16 mouse cellular contexts compared by ENCODE assay signal in genomic region chr6:53696921-53697320, GRCm38 (mm10).
A peak's percentile ranks its signal among the peaks of the same experiment; 100 is the strongest.
DNase-seq lines count a peak whose midpoint lies in the region; ATAC-seq and TF ChIP-seq lines count a peak whose summit lies in the region.
"Had no signal": no experiment of that assay in that cellular context is flagged by ENCODE, and none has a peak within 500 bp of the region (broad histone marks: within the 10 kb centered on the region; RNA-seq: fewer than 3 reads in every experiment).

No protein-coding gene starts in this region.

- ATAC-seq in hindbrain, embryonic 13.5 days (ENCODE audit: low FRiP score), result no peak
- ATAC-seq: intestine, postnatal 0 days had no signal

- no peak overlapping the region for H3K4me2 ChIP-seq in hindbrain, embryonic 13.5 days
- H3K4me2 ChIP-seq: heart, embryonic 12.5 days; limb, embryonic 12.5 days had no signal

- no peak overlapping the region for H3K27ac ChIP-seq in cerebellum, adult 2 months (ENCODE audit: insufficient read depth, low read length)
- peak overlapping the region; percentile 53; the same call in 1 of the 2 replicates for H3K27ac ChIP-seq in hindbrain, embryonic 10.5 days
- H3K27ac ChIP-seq in hindbrain, embryonic 13.5 days, result no peak overlapping the region
- H3K27ac ChIP-seq: limb, embryonic 12.5 days; macrophage; stomach, postnatal 0 days had no signal

- H3K4me3 ChIP-seq in cerebellum, adult 2 months (replicated peaks; ENCODE audit: insufficient read depth, low read depth, low read length), result no peak overlapping the region
- no peak overlapping the region for H3K4me3 ChIP-seq in hindbrain, embryonic 10.5 days
- H3K4me3 ChIP-seq in hindbrain, embryonic 13.5 days, result no peak overlapping the region
- H3K4me3 ChIP-seq: heart, embryonic 12.5 days; limb, embryonic 12.5 days had no signal

- no peak for TF ChIP-seq POLR2A in cerebellum, adult 2 months (IDR thresholded peaks at IDR 0.05; ENCODE audit: borderline replicate concordance, insufficient read depth, low read length)

- peak; percentile 38 to 45 for DNase-seq in cerebellum, adult 2 months
- DNase-seq in cerebellum, adult 18-20 months, result no peak
- DNase-seq in hindbrain, embryonic 10.5 days (ENCODE audit: low spot score), result no peak
- DNase-seq in right cerebral cortex, postnatal 4 days, result peak; percentile 64
- no peak for DNase-seq in right cerebral cortex, postnatal 36 days (ENCODE audit: low spot score in 2 of 2)
- DNase-seq in ovary, postnatal 10 days (ENCODE audit: low spot score), result no peak
- DNase-seq in MN1 (ENCODE audit: low spot score), result no peak
- DNase-seq: gastrocnemius, postnatal 10 days; lung, adult 18-20 months; spleen, adult 18-20 months had no signal

- H3K4me1 ChIP-seq in cerebellum, adult 2 months (ENCODE audit: control insufficient read depth, insufficient read depth, low read length), result peaks cover 4% of the 10 kb centered on the region; the same call in 1 of the 2 replicates
- peaks cover 35% of the 10 kb centered on the region for H3K4me1 ChIP-seq in hindbrain, embryonic 10.5 days (replicated peaks)
- peaks cover 23% of the 10 kb centered on the region for H3K4me1 ChIP-seq in hindbrain, embryonic 13.5 days (replicated peaks)
- H3K4me1 ChIP-seq: heart, embryonic 12.5 days had no signal

- no peaks in the 10 kb centered on the region for H3K9me3 ChIP-seq in hindbrain, embryonic 10.5 days
- no peaks in the 10 kb centered on the region for H3K9me3 ChIP-seq in hindbrain, embryonic 13.5 days
- H3K9me3 ChIP-seq: heart, embryonic 12.5 days; limb, embryonic 12.5 days had no signal

- H3K36me3 ChIP-seq in hindbrain, embryonic 10.5 days, result no peaks in the 10 kb centered on the region
- H3K36me3 ChIP-seq in hindbrain, embryonic 13.5 days, result no peaks in the 10 kb centered on the region

- no peaks in the 10 kb centered on the region for H3K27me3 ChIP-seq in cerebellum, adult 2 months (ENCODE audit: control insufficient read depth, insufficient read depth, low read length)
- no peaks in the 10 kb centered on the region for H3K27me3 ChIP-seq in hindbrain, embryonic 10.5 days (ENCODE audit: insufficient read depth, poor library complexity, severe bottlenecking)
- H3K27me3 ChIP-seq in hindbrain, embryonic 13.5 days, result no peaks in the 10 kb centered on the region
- H3K27me3 ChIP-seq: heart, embryonic 12.5 days; limb, embryonic 12.5 days had no signal

- TF ChIP-seq CTCF in cerebellum, adult 2 months (IDR thresholded peaks at IDR 0.05; ENCODE audit: borderline replicate concordance, insufficient read depth, low read depth, low read length), result no peak

- H3K9ac ChIP-seq in hindbrain, embryonic 13.5 days, result no peak overlapping the region
- H3K9ac ChIP-seq: heart, embryonic 12.5 days; limb, embryonic 12.5 days had no signal

- 65% methylated on average over 6 of the region's 6 CpGs for WGBS in cerebellum, adult 2 months
- WGBS in hindbrain, embryonic 10.5 days, result 78% methylated on average over 6 of the region's 6 CpGs
- WGBS in hindbrain, embryonic 13.5 days, result 76% methylated on average over 6 of the region's 6 CpGs

Comparison
In these comparisons a context has a peak if more than half of its experiments do, and no peak if none do; other contexts are left out.
1. DNase-seq: peak in cerebellum, adult 2 months (2 of 2) and right cerebral cortex, postnatal 4 days (single experiment); none in cerebellum, adult 18-20 months (0 of 2), hindbrain, embryonic 10.5 days (single experiment), right cerebral cortex, postnatal 36 days (0 of 2), ovary, postnatal 10 days (single experiment) and MN1 (single experiment).